Mouse (Mus musculus) heart, postnatal 14 days (tissue): Measurements from ENCODE around the gene Dnajc9. TPM values are rescaled to one million over a fixed set of nuclear protein-coding genes. Genes with fewer than 3 reads are reported as not detected.

ENCODE experiments used
- DNase-seq, 2 experiments: peaks; one replicate each; pipeline ENCODE4 v3.0.0; 2021 to 2022
- intact Hi-C: fragments of 180-260 bp; cut with DNase I; formaldehyde crosslinking; loops from one replicate; pipeline ENCODE4 v1.15.1; 2025
- long read RNA-seq, 2 experiments: library from polyadenylated mRNA; stranded (forward); transcript quantifications; one replicate each; pipeline ENCODE4 v2.0.0; 2021
- total RNA-seq, 2 experiments: library from RNA; stranded (reverse); gene quantifications; 2 replicates each; pipeline ENCODE4 v1.2.3; 2021

Gene Dnajc9
- total RNA-seq = 10 to 100 TPM; 12.2 to 15.2 TPM
- long read RNA-seq, experiment 1, transcript Dnajc9-201 (5 exons, 1,631 nt) = major isoform, 24 of 26 reads
- long read RNA-seq, experiment 1, partial matches to known transcripts = 0 of 26 reads
- long read RNA-seq, experiment 1, other reads (novel, unspliced or antisense) = 2 of 26 reads
- long read RNA-seq, experiment 2, transcript Dnajc9-201 (5 exons, 1,631 nt) = major isoform, 18 of 20 reads
- long read RNA-seq, experiment 2, partial matches to known transcripts = 0 of 20 reads
- long read RNA-seq, experiment 2, other reads (novel, unspliced or antisense) = 1 of 20 reads

- DNase-seq = peak; percentile 94 to 98
Observed at GRCm38 (mm10) chr14:20388441-20389129, at the start of gene Dnajc9. Dnajc9 (minus strand) TSS chr14:20388910.

DNA sequence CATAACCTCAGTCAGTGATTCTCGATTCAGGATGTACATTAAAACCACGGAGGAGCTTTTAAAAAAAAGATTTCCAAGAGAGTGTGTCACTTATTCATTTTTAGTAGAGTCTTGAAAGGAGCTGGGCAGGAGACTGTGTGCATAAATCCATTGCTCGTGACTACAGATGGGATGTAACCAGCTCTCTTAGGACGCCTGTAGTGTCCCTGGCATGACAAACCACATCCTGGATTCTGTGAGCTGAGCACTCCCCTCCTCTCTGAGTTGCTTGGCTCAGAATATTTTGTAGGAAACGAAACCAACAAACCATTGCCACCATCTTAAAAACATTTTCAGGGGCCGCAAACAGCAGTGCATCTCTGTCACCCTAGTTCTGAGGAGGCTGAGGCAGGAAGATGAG, 48.3 kb upstream of the Dnajc9 start:
- intact Hi-C loops = no loop called here
- no peak for DNase-seq

More at GRCm38 (mm10) chr14:20388441-20389129, at the start of gene Dnajc9:
- intact Hi-C loops = no loop called here

- intact Hi-C loops = no loop called here
- no peak for DNase-seq
Observed at GRCm38 (mm10) chr14:20432420-20432819, 43.7 kb upstream of the Dnajc9 start.

- DNase-seq = no peak
- intact Hi-C loops = no loop called here
Observed at GRCm38 (mm10) chr14:20431726-20432125, 43.0 kb upstream of the Dnajc9 start.

GRCm38 (mm10) chr14:20429833-20430232, 41.1 kb upstream of the Dnajc9 start:
- no peak for DNase-seq
- intact Hi-C loops = no loop called here

- intact Hi-C loops = no loop called here
- DNase-seq = no peak
Observed at GRCm38 (mm10) chr14:20428593-20428992, 39.9 kb upstream of the Dnajc9 start.

DNA sequence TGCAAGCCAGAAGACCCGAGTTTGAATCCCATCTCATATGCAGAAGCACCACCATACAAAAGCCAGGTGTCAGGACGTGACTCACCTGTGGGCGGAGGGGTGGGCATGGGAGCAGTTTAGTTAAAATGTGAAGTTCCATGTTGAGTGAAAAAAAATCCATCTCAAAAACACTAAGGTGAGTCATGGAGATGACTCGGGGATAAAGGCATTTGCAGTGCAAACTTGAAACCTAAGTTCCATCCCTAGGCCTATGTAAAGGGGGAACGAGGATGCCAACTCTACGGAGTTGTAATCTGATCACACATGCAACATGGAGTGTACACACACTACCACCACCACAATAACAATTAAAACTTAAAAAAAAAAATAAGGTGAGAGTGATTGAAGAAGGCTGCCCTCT, 34.3 kb upstream of the Dnajc9 start:
- intact Hi-C loops = no loop called here

DNA sequence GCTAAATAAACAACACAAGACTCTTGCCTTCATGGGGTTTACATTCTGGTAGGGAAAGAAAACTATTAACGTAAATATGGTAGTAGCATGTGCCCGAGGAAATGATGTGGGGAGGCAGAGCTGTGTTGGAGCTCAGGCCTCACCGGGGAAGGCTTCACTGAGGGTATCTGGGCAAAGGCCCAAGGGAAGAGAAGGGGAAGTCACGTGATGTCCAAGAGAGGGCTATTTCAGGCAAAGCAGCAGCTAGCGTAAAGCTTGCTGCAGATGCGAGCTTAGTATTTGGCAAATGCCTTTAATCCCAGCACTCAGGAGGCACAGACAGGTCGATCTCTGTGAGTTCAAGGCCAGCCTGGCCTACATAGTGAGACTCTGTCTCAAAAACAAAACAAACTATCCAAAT, 33.5 kb upstream of the Dnajc9 start:
- peak in 1 of 2 experiments; percentile 34 for DNase-seq
- intact Hi-C loops = no loop called here

More for the DNA sequence above, 34.3 kb upstream of the Dnajc9 start:
- DNase-seq = no peak

- DNase-seq = peak; percentile 25 to 49
- intact Hi-C loops = loop anchor here (10.0 kb wide), 1 partner anchor 165 kb away; no protein-coding TSS in a partner anchor
Observed at GRCm38 (mm10) chr14:20400071-20400470, 11.4 kb upstream of the Dnajc9 start.

GRCm38 (mm10) chr14:20398864-20399263, 10.2 kb upstream of the Dnajc9 start:
- intact Hi-C loops = loop anchor here (10.0 kb wide), 1 partner anchor 246 kb away; the partner anchor contains the start of gene Usp54
- DNase-seq = peak; percentile 23 to 49

GRCm38 (mm10) chr14:20397220-20397619, 8.5 kb upstream of the Dnajc9 start:
- intact Hi-C loops = loop anchor here (10.0 kb wide), 1 partner anchor 248 kb away; the partner anchor contains the start of gene Usp54

DNA sequence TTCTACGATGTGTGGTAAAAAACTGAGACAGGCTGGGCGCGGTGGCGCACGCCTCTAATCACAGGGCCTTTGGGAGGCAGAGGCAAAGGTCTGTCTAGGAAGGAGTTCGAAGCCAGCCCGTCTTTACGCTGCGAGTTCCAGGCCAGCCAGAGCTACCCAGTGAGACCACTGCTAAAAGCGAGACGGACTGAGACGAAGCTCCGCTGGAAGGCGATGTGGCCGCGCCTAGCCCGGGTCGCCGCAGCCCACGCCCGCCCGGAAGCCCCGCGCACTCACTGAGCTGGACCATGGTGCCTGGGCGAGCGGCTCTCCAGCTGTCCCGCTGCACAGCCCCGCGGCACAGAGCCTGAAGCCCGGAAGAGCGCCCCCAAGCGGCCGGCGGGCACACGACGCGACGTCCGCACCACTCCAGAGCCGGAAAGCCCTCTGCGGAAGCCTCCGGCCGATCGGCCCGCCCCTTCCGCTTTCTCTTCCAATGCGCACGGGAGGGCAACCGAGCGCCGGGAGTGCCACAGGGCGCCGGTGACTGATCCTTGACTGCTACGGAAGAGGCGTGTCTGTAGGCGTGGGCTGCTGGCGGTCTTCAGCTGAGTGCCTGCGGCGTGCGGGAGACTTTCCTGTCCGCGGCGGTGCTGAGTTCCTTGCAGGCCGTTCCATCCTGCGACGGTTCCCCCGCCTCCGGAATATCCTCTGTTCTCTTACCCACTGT, 4.6 kb upstream of the Dnajc9 start, which contains the start of gene Mrps16:
Mrps16 (minus strand) TSS at position 430 of the 709 bp plus-strand sequence.
- peak; percentile 95 to 96 for DNase-seq
- intact Hi-C loops = loop anchor here (10.0 kb wide), 1 partner anchor 251 kb away; the partner anchor contains the start of gene Usp54

More at GRCm38 (mm10) chr14:20397220-20397619, 8.5 kb upstream of the Dnajc9 start:
- DNase-seq = no peak

GRCm38 (mm10) chr14:20392326-20392725, 3.6 kb upstream of the Dnajc9 start:
- DNase-seq = no peak
- intact Hi-C loops = loop anchor here (10.0 kb wide), 1 partner anchor 252 kb away; the partner anchor contains the start of gene Usp54

DNA sequence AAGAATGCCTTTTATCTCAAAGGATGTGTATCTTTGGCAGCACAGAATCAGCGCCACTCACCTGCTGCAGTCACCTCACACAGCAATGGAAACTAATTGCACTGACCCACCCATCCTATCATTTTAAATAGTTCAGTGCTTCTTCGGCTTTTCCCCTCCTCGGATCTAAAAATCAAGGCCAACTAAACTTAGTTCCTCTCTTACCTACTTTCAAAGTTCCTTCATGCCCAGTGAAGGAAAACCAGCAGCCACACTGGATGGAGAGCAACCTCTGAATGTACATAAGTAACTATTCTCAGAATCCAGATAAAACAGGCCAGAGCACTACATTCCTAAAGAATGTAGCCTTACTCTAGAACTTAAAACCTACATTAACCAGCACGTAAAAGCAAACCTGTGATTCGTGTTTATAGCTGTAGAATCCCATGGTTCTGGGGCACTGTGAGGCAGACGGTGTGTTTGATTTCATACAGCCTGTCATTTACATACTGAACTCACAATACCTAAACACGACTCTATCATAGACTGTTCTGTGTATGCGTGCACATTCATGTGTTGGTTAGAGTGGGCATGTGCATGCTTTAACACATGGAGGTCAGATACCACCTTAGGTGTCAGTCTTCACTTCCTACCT, 853 bp upstream of the Dnajc9 start:
- DNase-seq = no peak
- intact Hi-C loops = loop anchor here (2.0 to 10.0 kb wide), 2 partner anchors 41 to 255 kb away; partner anchors contain the start of genes Ecd, Fam149b and Usp54

GRCm38 (mm10) chr14:20379753-20380430, 8.8 kb downstream of the Dnajc9 start:
- DNase-seq = no peak

DNA sequence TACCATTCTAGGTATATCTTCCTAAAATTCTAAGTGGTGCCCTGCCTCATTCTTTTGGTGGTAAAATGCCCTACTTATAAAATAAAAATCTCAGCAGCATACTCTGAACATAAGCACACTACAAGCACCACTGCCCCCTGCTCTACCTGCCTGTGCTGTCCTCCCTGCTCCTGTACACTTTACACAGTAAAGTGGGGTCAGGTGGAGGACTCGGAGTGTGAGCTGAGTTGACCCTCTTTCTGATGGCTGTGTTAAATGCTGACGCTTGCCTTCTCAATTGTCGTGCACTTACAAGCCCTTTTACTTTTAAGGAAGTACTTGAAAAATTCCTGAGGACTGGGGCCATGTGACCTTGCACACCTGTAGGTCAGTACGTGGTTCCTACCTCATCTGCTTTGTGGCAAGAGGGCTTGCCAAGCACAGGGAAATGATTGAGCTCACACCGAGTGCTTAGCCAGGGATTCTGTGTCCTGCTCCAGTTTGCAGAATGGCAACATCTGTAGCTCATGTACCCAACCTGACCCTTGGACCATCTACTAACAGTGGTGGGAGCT, 9.5 kb downstream of the Dnajc9 start:
- intact Hi-C loops = no loop called here
- DNase-seq = no peak

More at GRCm38 (mm10) chr14:20379753-20380430, 8.8 kb downstream of the Dnajc9 start:
- intact Hi-C loops = no loop called here

GRCm38 (mm10) chr14:20378313-20379061, 10.2 kb downstream of the Dnajc9 start:
- peak; percentile 12 to 57 for DNase-seq
- intact Hi-C loops = no loop called here

- intact Hi-C loops = no loop called here
- DNase-seq = no peak
Observed at GRCm38 (mm10) chr14:20377112-20377521, 11.6 kb downstream of the Dnajc9 start.
